Mouse (Mus musculus): ENCODE data around the gene Clcc1. TPM values are rescaled to one million over a fixed set of nuclear protein-coding genes. Genes with fewer than 3 reads are reported as not detected.

Gene Clcc1
- polyA plus RNA-seq, 1 experiment from 2014 or later: 34.1 TPM

Other genes with a start within 250 kb of the Clcc1 start
- gene Celsr2, start 238.4 kb upstream of the Clcc1 start, polyA plus RNA-seq (2015; fragmentation: Nextera tagmentation; extraction: Ambion mirVana): 34.4 and 35.0 TPM in 2 replicates
- 206 and 219 TPM in 2 replicates for gene Sars, start 208.7 kb upstream of the Clcc1 start, polyA plus RNA-seq (2015; fragmentation: Nextera tagmentation; extraction: Ambion mirVana)
- gene 1700013F07Rik, start 119.8 kb upstream of the Clcc1 start, polyA plus RNA-seq (2015; fragmentation: Nextera tagmentation; extraction: Ambion mirVana): 0.87 and 1.2 TPM in 2 replicates
- gene 5330417C22Rik, start 117.4 kb upstream of the Clcc1 start, polyA plus RNA-seq (2015; fragmentation: Nextera tagmentation; extraction: Ambion mirVana): 12.1 and 15.8 TPM in 2 replicates
- gene Tmem167b, start 91.4 kb upstream of the Clcc1 start, polyA plus RNA-seq (2015; fragmentation: Nextera tagmentation; extraction: Ambion mirVana): 46.3 and 47.5 TPM in 2 replicates
- gene Taf13, start 82.2 kb upstream of the Clcc1 start, polyA plus RNA-seq (2015; fragmentation: Nextera tagmentation; extraction: Ambion mirVana): 43.7 and 46.5 TPM in 2 replicates
- gene Wdr47, start 62.6 kb upstream of the Clcc1 start, polyA plus RNA-seq (2015; fragmentation: Nextera tagmentation; extraction: Ambion mirVana): 80.5 and 94.7 TPM in 2 replicates
- gene Gpsm2, start 68.4 kb downstream of the Clcc1 start, polyA plus RNA-seq (2015; fragmentation: Nextera tagmentation; extraction: Ambion mirVana): 17.5 and 23.6 TPM in 2 replicates
- 0.10 TPM in 1 of 2 replicates, not detected in the other for gene Aknad1, start 85.7 kb downstream of the Clcc1 start, polyA plus RNA-seq (2015; fragmentation: Nextera tagmentation; extraction: Ambion mirVana)
- gene Stxbp3, start 186.6 kb downstream of the Clcc1 start, polyA plus RNA-seq (2015; fragmentation: Nextera tagmentation; extraction: Ambion mirVana): 14.0 and 16.7 TPM in 2 replicates
- gene Fndc7, start 236.1 kb downstream of the Clcc1 start, polyA plus RNA-seq (2015; fragmentation: Nextera tagmentation; extraction: Ambion mirVana): 0.04 and 0.38 TPM in 2 replicates